Mouse (Mus musculus) kidney, embryonic 14.5 days (tissue): ENCODE results near the gene Psmd13. TPM values are rescaled to one million over a fixed set of nuclear protein-coding genes. Genes with fewer than 3 reads are reported as not detected.

Source experiments
- ATAC-seq: fragments of 200-750 bp; cut with Nextera tagmentation; 2 replicates; pipeline ENCODE4 v1.8.0; 2017; ENCODE audit warnings: moderate number of reproducible peaks, mild to moderate bottlenecking, moderate TSS enrichment, moderate library complexity; ENCODE audit not compliant: low FRiP score, low TSS enrichment
- H3K27ac ChIP-seq: fragments of 300-500 bp; sonication (generic); 2 replicates; pipeline ENCODE4 v1.5.1; 2014; ENCODE audit warnings: low read depth, mild to moderate bottlenecking, low read length, moderate library complexity, mixed read lengths
- H3K27me3 ChIP-seq: fragments of 300-500 bp; sonication (generic); 2 replicates; pipeline ENCODE4 v1.6.1; 2014; ENCODE audit warnings: mild to moderate bottlenecking, low read length; ENCODE audit not compliant: control insufficient read depth, insufficient read depth
- H3K36me3 ChIP-seq: fragments of 300-500 bp; sonication (generic); 2 replicates; pipeline ENCODE4 v1.6.1; 2014; ENCODE audit warnings: low read length, mixed read lengths; ENCODE audit not compliant: control insufficient read depth, insufficient read depth
- H3K4me1 ChIP-seq: fragments of 300-500 bp; sonication (generic); 2 replicates; pipeline ENCODE4 v1.6.1; 2014; ENCODE audit warnings: low read length, mixed read lengths; ENCODE audit not compliant: control insufficient read depth, insufficient read depth
- H3K4me2 ChIP-seq: fragments of 300-500 bp; sonication (generic); replicated peaks from 2 replicates; pipeline ENCODE4 v1.6.1; 2014; ENCODE audit warnings: low read depth, mild to moderate bottlenecking, low read length
- H3K4me3 ChIP-seq: fragments of 300-500 bp; sonication (generic); 2 replicates; pipeline ENCODE4 v1.5.1; 2014; ENCODE audit warnings: mild to moderate bottlenecking, low read length
- H3K9ac ChIP-seq: fragments of 300-500 bp; sonication (generic); 2 replicates; pipeline ENCODE4 v1.6.1; 2014; ENCODE audit warnings: low read depth, mild to moderate bottlenecking, low read length, moderate library complexity
- H3K9me3 ChIP-seq: fragments of 300-500 bp; sonication (generic); 2 replicates; pipeline ENCODE4 v1.6.1; 2016; ENCODE audit warnings: low read length; ENCODE audit not compliant: control insufficient read depth
- WGBS: fragments of 180-500 bp; shearing (Covaris S2); extraction: QIAGEN DNeasy Blood & Tissue Kit; methylation state at CpG from one replicate; pipeline ENCODE4 v1.1.7; 2014; 5-methylcytosine and 5-hydroxymethylcytosine counted together
- polyA plus RNA-seq: library from polyadenylated mRNA; unstranded; fragments of >200 nt; fragmentation: Nextera tagmentation; extraction: Ambion mirVana; gene quantifications from 2 replicates; pipeline ENCODE4 v1.2.1, GENCODE M21; 2014

The Psmd13 gene
- polyA plus RNA-seq, 1 experiment from 2014 or later: 148 TPM

DNA sequence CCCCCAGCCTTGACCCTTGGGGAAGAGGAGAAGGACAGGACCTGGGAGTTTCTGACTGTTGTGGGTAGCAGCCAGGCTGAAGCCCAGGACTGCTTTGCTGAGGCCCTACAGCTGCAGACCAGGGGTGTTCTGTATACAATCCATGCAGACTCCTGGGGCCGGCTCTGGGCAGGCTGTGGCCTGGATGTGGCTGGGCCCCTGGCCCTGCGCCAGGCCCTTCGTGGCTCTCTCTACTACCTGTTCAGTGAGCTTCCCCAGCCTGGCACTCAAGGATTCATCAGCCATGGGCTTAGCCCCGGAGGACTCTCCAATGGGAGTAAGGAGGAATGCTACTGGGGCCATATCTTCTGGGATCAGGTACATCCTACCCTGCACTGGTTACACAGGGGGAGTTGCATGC, 61.6 kb downstream of the Psmd13 start:
- H3K9ac ChIP-seq: no peak overlapping the region
- H3K27me3 ChIP-seq: no peaks in the 10 kb centered on the region
- H3K36me3 ChIP-seq: peaks cover 32% of the 10 kb centered on the region
- H3K9me3 ChIP-seq: no peaks in the 10 kb centered on the region
- no peak overlapping the region for H3K4me3 ChIP-seq
- ATAC-seq: no peak
- no peak overlapping the region for H3K27ac ChIP-seq
- WGBS: 82% methylated on average over 4 of the region's 4 CpGs
- H3K4me2 ChIP-seq: no peak overlapping the region
- peaks cover 15% of the 10 kb centered on the region; the same call in 1 of the 2 replicates for H3K4me1 ChIP-seq

DNA sequence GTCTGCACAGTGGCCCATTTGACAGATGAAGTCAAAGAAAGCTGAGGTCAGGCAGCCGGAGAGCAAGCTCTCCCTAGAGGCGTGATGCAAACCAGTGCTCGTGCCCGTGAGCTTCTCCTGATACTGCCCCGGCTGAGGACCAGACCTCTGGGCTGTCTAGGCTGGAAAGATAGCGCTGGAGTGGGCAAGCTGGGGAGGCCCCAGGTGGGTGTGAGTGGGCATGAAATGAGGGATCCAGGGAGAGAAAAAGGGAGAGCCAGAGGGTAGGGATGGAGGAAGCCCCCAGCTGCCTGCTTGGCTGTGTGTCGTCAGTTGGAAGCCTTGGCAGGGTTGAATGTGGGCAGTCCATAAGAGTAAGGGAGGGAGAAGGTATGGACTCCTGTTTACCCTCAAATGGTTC, 62.5 kb downstream of the Psmd13 start:
- Histone ChIP-seq H3K27me3 (no peaks in the 10 kb centered on the region), H3K9ac (no peak overlapping the region), H3K36me3 (peaks cover 40% of the 10 kb centered on the region), H3K4me1 (peaks cover 13% of the 10 kb centered on the region; the same call in 1 of the 2 replicates), H3K4me2 (no peak overlapping the region), H3K9me3 (no peaks in the 10 kb centered on the region), H3K27ac (no peak overlapping the region), H3K4me3 (no peak overlapping the region)
- no peak for ATAC-seq
- 88% methylated on average over 7 of the region's 7 CpGs for WGBS

DNA sequence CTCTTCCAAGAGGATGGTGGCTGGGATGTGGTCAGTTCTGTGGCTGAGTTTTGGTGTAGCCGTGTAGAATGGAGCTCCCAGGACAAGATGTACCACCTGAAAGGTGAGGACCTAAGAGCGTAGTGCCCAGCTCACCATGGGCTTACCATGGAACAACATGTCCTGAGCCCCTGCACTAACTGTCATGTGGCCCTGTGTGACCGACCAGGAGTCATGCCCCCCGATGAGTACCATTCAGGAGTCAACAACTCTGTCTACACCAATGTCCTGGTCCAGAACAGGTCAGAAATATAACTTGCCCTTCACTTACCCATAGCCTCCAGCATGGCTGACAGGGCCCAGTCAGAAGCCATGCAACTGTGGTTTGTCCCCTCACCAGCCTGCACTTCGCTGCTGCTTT, 63.5 kb downstream of the Psmd13 start:
- Histone ChIP-seq H3K9me3 (no peaks in the 10 kb centered on the region), H3K4me2 (no peak overlapping the region), H3K4me3 (no peak overlapping the region), H3K4me1 (peaks cover 11% of the 10 kb centered on the region; the same call in 1 of the 2 replicates), H3K27me3 (no peaks in the 10 kb centered on the region), H3K36me3 (peaks cover 47% of the 10 kb centered on the region), H3K27ac (no peak overlapping the region), H3K9ac (no peak overlapping the region)
- ATAC-seq: no peak
- WGBS: 96% methylated on average over 5 of the region's 5 CpGs

DNA sequence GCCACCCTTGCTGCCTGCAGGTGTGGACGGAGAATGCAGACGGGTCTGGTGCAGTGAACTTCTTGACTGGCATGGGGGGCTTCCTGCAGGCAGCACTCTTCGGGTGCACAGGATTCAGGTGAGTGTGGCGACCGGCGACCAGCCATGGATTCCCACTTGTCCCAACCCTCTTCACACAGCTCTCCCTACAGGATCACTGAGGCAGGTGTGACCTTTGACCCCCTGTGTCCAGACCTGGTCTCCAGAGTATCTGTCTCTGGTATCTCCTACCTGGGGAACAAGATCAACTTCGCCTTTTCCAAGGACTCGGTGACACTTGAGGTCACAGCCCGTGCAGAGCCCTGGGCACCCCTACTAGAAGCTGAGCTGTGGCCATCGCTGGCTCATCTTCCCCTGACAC, 64.5 kb downstream of the Psmd13 start:
- peaks cover 17% of the 10 kb centered on the region for H3K4me1 ChIP-seq
- no peak overlapping the region for H3K4me2 ChIP-seq
- H3K27ac ChIP-seq: no peak overlapping the region
- no peak overlapping the region for H3K9ac ChIP-seq
- H3K36me3 ChIP-seq: peaks cover 47% of the 10 kb centered on the region
- WGBS: 93% methylated on average over 10 of the region's 10 CpGs
- H3K4me3 ChIP-seq: no peak overlapping the region
- ATAC-seq: no peak
- no peaks in the 10 kb centered on the region for H3K9me3 ChIP-seq
- no peaks in the 10 kb centered on the region for H3K27me3 ChIP-seq

DNA sequence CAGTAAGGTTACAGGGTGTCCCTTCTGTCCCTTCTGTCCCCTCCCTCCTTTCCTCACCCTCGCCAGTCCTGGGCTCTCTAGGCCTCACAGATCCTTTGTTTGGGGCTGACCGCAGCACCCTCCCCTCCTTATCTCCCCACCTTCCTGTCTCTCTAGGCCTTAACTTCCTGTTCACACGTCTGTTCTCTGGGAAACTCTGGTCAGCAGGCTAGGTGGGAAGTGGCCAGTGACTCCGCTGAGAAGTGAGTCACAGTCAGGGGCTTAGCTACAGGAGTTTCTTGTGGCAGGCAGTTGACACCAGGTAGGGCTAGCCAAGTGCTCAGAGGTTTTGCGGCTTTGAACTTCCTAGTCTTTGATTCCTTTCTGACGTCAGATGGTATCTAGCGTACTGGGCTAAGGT, 65.2 kb downstream of the Psmd13 start:
- Histone ChIP-seq H3K9me3 (no peaks in the 10 kb centered on the region), H3K36me3 (peaks cover 47% of the 10 kb centered on the region), H3K27me3 (no peaks in the 10 kb centered on the region), H3K4me3 (no peak overlapping the region), H3K4me2 (no peak overlapping the region), H3K9ac (no peak overlapping the region), H3K4me1 (peaks cover 18% of the 10 kb centered on the region), H3K27ac (no peak overlapping the region)
- ATAC-seq: no peak
- 55% methylated on average over 7 of the region's 7 CpGs for WGBS

DNA sequence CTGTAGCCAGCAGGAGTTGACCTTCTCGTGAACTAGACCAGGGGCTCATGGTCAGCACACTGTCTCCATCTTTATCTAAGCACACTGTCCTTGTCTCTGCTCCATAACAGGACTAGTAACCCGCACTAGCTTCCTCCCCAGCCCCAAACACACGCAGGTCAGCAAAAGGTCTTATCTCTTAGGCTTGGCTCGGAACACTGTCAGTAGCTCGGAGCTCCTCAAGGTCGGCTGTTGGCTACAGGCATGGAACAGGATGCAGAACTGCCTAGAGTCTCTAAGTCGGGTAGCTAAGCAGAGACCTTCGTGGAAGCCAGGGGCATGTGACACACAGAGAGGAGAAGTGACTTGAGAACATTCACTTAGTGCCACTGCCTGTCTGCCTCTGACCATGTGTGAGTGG, 66.4 kb downstream of the Psmd13 start:
- Histone ChIP-seq H3K4me2 (no peak overlapping the region), H3K9me3 (no peaks in the 10 kb centered on the region), H3K4me3 (no peak overlapping the region), H3K4me1 (peaks cover 18% of the 10 kb centered on the region), H3K36me3 (peaks cover 51% of the 10 kb centered on the region), H3K9ac (no peak overlapping the region), H3K27me3 (no peaks in the 10 kb centered on the region), H3K27ac (no peak overlapping the region)
- ATAC-seq: no peak
- WGBS: 88% methylated on average over 8 of the region's 8 CpGs

Other genes starting within 250 kb of the Psmd13 start
- not detected in 2 replicates for gene Olfr53, start 235.5 kb upstream of the Psmd13 start, polyA plus RNA-seq
- gene Olfr539, start 222.0 kb upstream of the Psmd13 start, polyA plus RNA-seq: not detected in 2 replicates
- not detected in 2 replicates for gene Olfr45, start 200.0 kb upstream of the Psmd13 start, polyA plus RNA-seq
- not detected in 2 replicates for gene Olfr541, start 184.7 kb upstream of the Psmd13 start, polyA plus RNA-seq
- gene Cyp2e1, start 118.2 kb upstream of the Psmd13 start, polyA plus RNA-seq: 0.12 TPM in 1 of 2 replicates, not detected in the other
- gene Syce1, start 94.1 kb upstream of the Psmd13 start, polyA plus RNA-seq: 0.28 TPM in 1 of 2 replicates, not detected in the other
- gene Zfp941, start 59.8 kb upstream of the Psmd13 start, polyA plus RNA-seq: 1.4 and 2.1 TPM in 2 replicates
- gene Urah, start 47.0 kb upstream of the Psmd13 start, polyA plus RNA-seq: 0.85 TPM in 1 of 2 replicates, not detected in the other
- not detected in 2 replicates for gene Scgb1c1, start 36.4 kb upstream of the Psmd13 start, polyA plus RNA-seq
- gene Odf3, start 34.2 kb upstream of the Psmd13 start, polyA plus RNA-seq: not detected in 2 replicates
- gene Gm45785, start 25.6 kb upstream of the Psmd13 start, polyA plus RNA-seq: not detected in 2 replicates
- 40.8 and 49.4 TPM in 2 replicates for gene Ric8a, start 25.0 kb upstream of the Psmd13 start, polyA plus RNA-seq
- gene Bet1l, start 24.4 kb upstream of the Psmd13 start, polyA plus RNA-seq: 38.6 and 41.7 TPM in 2 replicates
- 22.8 and 26.2 TPM in 2 replicates for gene Sirt3, start 341 bp downstream of the Psmd13 start, polyA plus RNA-seq
- gene Cox8b, start 18.5 kb downstream of the Psmd13 start, polyA plus RNA-seq: not detected in 2 replicates
- gene Nlrp6, start 38.9 kb downstream of the Psmd13 start, polyA plus RNA-seq: 0.17 and 0.61 TPM in 2 replicates
- gene Pgghg, start 59.4 kb downstream of the Psmd13 start, polyA plus RNA-seq: 15.9 and 20.5 TPM in 2 replicates
- 2.2 and 2.6 TPM in 2 replicates for gene Ifitm5, start 68.3 kb downstream of the Psmd13 start, polyA plus RNA-seq
- not detected in 2 replicates for gene Gm45717, start 74.0 kb downstream of the Psmd13 start, polyA plus RNA-seq
- gene Ifitm2, start 74.0 kb downstream of the Psmd13 start, polyA plus RNA-seq: 1,039 and 1,151 TPM in 2 replicates
- 54.4 and 61.4 TPM in 2 replicates for gene Ifitm1, start 85.3 kb downstream of the Psmd13 start, polyA plus RNA-seq
- gene Ifitm3, start 128.8 kb downstream of the Psmd13 start, polyA plus RNA-seq: 154 and 166 TPM in 2 replicates
- 0.84 and 1.6 TPM in 2 replicates for gene Ifitm6, start 136.0 kb downstream of the Psmd13 start, polyA plus RNA-seq
- not detected in 2 replicates for gene Gm17387, start 147.2 kb downstream of the Psmd13 start, polyA plus RNA-seq
- 13.7 and 14.4 TPM in 2 replicates for gene B4galnt4, start 179.1 kb downstream of the Psmd13 start, polyA plus RNA-seq
- 4.0 and 4.3 TPM in 2 replicates for gene Pkp3, start 196.2 kb downstream of the Psmd13 start, polyA plus RNA-seq
- 9.5 and 11.7 TPM in 2 replicates for gene Sigirr, start 218.6 kb downstream of the Psmd13 start, polyA plus RNA-seq
- 3.0 and 4.4 TPM in 2 replicates for gene Ano9, start 235.8 kb downstream of the Psmd13 start, polyA plus RNA-seq
- gene Ptdss2, start 240.4 kb downstream of the Psmd13 start, polyA plus RNA-seq: 58.4 and 63.1 TPM in 2 replicates